Mouse (Mus musculus): ENCODE data around the gene Chsy1.

Gene Chsy1

GRCm38 (mm10) chr7:66109855-66110635, 730 bp downstream of the Chsy1 start:
- no peak for DNase-seq (ENCODE audit: low spot score)

GRCm38 (mm10) chr7:66110636-66111112, 1.4 kb downstream of the Chsy1 start:
- peak; percentile 60 for DNase-seq (ENCODE audit: low spot score)

DNA sequence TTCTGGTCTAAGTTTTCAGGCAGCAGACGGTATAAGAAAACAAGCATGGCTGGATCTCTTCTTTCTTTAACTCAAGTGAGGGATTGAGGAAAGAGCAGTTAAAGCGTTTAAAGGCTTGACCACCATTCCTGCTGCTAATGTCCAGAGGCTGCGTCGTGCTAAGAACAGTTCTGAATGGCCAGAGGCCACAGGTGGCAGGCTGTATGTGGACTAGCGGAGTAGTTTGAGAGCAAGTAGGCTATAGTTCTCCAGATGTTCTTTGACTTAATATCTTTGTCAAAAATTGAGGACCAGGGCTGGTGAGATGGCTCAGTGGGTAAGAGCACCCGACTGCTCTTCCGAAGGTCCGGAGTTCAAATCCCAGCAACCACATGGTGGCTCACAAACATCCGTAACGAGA, 1.9 kb downstream of the Chsy1 start:
- no peak for DNase-seq (ENCODE audit: low spot score)

DNA sequence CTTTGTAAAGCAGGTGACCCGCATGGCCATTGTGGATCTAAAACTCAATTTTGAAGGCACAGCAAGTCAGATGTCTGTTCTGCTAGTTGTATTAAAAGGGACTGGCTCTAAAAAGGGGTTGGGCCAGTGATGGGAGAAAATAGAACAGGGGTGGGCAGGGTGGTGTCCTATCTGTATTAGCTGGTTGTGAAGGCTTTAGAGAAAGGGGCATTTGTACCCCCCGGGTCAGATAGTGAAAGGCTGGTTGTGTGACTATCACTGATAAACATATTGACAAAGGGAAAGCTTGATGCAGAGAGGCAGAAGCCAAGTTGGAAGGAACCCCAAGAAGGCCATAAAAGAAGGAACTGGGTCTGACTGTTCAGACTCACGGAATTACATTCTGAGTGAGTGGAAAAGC, 4.2 kb downstream of the Chsy1 start:
- peak; percentile 75 for DNase-seq (ENCODE audit: low spot score)

- no peak for DNase-seq (ENCODE audit: low spot score)
These were observed 6.6 kb downstream of the Chsy1 start for GRCm38 (mm10) chr7:66115821-66116343.

DNA sequence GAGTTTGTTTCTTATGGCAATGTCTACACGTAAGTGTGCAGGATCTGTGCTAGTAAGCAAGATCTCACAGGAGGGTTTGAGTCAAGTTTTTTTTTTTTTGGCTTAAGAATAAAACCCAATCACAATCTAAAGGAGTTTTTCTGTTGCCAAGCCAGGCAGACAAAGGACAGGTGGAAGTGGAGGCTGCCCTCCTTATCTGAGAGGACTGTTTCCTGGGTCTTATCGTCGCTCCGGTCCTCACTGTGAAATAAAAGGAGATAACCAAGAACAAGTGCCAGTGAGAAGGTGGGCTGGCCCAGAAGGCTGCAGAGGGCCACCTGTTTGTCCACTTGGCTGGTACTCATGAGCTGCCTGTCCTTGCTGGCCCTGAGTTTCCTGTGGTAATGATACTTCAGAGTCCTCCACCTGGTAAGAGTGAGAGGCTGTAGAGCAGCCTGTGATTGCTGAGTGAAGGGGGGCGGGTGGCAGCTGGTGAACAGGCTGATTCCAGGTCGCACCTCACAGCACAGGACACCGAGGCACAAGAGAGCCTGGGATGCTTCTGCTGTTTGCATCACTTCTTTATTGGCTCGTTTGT, 7.7 kb downstream of the Chsy1 start:
- DNase-seq (ENCODE audit: low spot score): no peak

DNA sequence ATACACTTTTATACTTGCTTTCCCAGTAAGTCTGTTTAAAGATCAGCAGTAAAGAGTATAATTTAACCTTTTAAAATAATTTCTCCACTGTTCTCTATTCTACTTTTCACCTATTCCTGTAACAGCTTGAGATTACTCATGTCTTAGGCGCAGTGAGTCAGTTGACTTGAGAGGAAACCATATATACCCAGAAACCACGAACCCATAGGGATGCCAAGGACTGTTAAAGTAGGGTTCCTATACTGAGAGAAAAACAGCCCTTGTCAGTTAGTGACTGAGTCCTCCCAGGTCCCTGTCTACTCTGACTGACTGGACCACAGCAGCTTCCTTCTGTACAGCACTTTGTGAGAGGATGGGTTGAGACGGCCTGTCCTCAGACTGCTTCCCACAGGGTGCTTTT, 8.7 kb downstream of the Chsy1 start:
- no peak for DNase-seq (ENCODE audit: low spot score)

- no peak for DNase-seq (ENCODE audit: low spot score)
These were observed 9.5 kb downstream of the Chsy1 start for GRCm38 (mm10) chr7:66118796-66119195.

- DNase-seq (ENCODE audit: low spot score): no peak
These were observed 10.8 kb downstream of the Chsy1 start for GRCm38 (mm10) chr7:66120139-66120538.

DNA sequence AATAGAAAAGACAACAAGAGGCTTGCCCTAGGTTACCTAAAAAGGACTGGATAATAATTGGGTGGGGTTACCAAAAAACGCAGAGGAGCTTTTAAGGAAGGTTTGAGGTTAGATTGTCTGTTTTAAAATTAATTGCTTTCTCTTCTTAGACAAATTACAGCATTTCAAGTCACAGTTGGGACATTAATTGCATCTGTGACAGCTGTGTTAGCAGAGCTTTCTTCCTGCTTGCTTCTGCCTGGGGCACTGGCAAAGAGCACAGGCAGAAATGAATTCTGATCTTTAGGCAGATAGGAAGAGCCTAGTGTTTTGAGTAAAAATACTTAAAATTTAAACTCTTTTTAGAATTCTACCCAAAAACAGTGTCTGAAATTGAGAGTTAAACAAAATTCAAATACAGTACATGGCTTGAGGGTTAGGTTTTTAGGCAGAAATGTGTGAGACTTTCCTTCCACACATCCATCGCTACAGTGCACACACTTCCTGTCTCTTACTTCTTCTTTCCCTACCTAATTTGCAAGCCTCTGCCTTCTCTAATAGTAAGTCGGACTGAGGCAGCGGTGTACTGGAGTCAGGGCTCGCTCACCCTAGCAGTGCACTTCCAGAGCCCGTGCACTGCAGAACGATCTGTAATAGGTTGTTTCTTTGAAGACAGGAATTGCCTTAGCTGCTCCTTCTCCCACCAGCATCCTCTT, 11.5 kb downstream of the Chsy1 start:
- no peak for DNase-seq (ENCODE audit: low spot score)

DNA sequence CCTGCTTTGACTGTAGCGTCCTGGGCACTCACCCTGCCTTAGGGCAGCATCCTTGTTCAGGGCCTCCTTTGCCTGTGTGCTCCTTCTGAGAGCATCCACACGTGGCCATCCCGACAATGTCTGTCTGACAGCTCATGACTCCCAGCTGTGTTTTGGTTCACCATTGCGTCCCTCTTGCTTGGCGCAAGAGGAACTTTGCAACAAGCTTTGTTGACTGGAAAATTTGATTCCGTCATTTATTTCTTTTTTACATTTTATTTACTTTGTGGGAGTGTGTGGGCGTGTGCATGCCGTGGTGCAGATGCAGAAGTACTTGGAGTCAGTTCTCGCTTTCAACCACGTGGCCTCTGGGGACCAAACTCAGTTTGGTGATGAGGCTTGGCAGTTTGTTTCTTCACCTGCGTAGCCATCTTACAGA, 15.2 kb downstream of the Chsy1 start:
- no peak for DNase-seq (ENCODE audit: low spot score)

- no peak for DNase-seq (ENCODE audit: low spot score)
These were observed 16.1 kb downstream of the Chsy1 start for GRCm38 (mm10) chr7:66125368-66125767.

GRCm38 (mm10) chr7:66127951-66128645, 18.8 kb downstream of the Chsy1 start:
- DNase-seq (ENCODE audit: low spot score): no peak

- DNase-seq (ENCODE audit: low spot score): no peak
These were observed 19.5 kb downstream of the Chsy1 start for GRCm38 (mm10) chr7:66128857-66129256.

- no peak for DNase-seq (ENCODE audit: low spot score)
These were observed 21.0 kb downstream of the Chsy1 start for GRCm38 (mm10) chr7:66130296-66130695.

GRCm38 (mm10) chr7:66131776-66132421, 22.6 kb downstream of the Chsy1 start:
- DNase-seq (ENCODE audit: low spot score): no peak

DNA sequence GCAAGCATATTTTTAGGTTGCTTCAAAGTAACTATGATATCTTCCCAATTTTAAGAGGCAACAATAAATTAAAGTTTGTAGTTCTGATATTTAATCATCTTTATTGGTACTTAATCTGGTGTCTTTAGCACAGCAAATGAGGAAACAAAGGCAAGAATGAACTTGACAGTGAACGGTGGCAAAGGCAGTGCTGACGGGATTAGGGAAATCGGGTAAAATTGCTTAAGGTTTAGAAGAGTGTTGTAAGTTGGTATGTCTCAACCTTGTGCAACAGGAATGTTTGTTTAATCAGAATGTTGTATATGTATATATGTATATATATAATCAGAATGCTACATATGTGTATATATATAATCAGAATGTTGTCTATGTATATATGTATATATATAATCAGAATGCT, 24.8 kb downstream of the Chsy1 start:
- DNase-seq (ENCODE audit: low spot score): no peak

DNA sequence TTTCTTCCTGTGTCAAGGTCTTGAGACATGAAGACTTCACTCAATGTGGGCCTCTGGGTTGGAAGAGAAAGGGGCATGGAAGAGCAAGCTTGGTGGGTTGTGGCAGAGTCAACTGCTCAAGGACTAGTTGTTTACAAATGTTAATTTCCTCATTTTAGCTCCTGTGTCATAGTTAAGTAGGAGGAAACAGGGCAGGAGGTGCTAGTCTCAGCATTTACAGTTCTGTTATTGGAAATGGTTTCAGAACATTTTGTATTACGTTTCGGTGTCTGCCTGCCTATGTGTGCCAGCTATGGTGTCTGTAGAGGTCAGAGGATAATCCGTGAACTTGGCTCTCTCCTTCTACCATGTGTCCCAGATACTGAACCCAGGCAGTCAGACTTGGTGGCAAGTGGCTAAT, 26.3 kb downstream of the Chsy1 start:
- no peak for DNase-seq (ENCODE audit: low spot score)

DNA sequence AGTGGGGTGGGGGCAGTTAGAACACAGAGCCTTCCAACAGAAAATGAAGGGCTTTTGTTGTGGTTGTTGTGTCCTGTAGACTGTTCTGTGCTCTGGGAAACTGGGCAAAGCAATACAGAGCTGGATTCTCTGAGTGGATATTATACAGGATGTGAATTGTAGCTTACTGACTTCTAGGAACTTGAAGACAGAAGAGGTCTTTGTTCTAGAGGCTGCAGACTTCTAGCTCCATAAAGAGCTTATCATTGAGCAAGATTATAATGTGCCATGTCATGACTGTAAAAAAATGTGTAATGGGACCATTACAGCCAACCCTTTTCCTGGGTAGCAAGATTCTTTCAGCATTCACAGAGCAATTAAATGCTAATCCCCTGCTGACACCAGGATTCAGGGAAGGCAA, 26.9 kb downstream of the Chsy1 start:
- no peak for DNase-seq (ENCODE audit: low spot score)

GRCm38 (mm10) chr7:66137309-66137708, 28.0 kb downstream of the Chsy1 start:
- no peak for DNase-seq (ENCODE audit: low spot score)

DNA sequence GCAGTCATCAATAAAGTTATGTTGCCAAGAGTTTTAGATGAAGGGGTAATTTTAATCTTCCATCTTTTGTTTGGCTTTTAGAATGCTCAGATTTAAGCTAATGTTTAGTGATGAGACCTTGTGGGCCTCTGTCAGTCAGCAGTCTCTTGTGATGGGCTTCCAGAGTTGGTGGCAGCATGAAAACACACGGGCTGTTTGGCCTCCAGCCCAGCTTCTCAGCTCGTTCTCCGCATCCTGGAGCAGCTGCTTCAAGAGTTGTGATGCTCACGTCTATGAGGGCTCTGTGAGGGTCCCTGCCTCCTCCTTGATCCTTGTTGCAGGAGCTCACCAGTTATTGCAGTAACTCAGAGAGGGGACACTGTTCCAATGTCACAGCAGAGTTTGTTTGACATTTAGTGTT, 29.0 kb downstream of the Chsy1 start:
- DNase-seq (ENCODE audit: low spot score): no peak

DNA sequence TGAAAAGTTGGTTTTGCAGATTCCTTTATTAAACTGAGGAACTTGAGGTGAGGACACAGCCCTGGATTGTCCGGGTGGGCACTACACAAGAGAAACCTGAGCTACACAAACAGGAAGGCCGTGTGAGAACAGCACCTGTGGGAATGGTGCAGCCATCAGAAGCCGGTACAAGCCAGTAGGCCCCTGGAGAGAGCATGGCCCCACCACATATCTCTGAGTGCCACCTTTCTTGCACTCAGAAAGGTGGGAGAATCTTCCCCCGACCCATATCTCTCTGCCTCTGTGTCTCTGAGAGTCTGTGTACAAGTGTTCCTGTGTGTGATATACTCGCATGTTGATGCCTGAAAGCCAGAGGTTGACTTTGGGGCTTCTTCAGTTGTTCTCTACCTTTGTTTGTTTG, 29.6 kb downstream of the Chsy1 start:
- DNase-seq (ENCODE audit: low spot score): no peak

All from c-Kit-positive CD71-positive TER-119-positive erythroid progenitor cells, embryonic 14.5 days (primary cell).